Mouse (Mus musculus): Measurements from ENCODE around the gene Gm47959.
"Not testable (repeated sequence)": the region's sequence is repeated elsewhere in the genome, so short reads cannot be mapped to it uniquely, and the experiment has no call there.

The Gm47959 gene

DNA sequence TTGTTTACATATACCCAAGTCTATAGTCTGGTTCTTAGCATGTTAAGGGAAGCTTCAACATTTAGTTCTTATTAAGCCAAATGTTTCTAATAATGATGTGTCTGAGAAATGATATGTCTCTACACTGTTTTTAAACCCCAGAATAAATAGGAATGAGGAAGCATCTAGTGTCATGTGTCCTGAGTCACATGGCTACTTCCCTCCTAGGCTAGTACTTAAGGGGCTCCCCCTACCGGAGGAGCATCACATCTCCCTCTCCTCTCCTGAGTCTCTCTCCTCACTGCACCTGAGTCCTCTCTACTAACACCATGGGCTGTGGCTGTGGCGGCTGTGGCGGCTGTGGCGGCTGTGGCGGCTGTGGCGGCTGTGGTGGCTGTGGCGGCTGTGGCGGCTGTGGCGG is at the start of gene Gm47959:
Gene Gm47959 (plus strand): TSS at position 243 of the 400 bp plus-strand sequence.
- not testable (repeated sequence) for DNase-seq

DNA sequence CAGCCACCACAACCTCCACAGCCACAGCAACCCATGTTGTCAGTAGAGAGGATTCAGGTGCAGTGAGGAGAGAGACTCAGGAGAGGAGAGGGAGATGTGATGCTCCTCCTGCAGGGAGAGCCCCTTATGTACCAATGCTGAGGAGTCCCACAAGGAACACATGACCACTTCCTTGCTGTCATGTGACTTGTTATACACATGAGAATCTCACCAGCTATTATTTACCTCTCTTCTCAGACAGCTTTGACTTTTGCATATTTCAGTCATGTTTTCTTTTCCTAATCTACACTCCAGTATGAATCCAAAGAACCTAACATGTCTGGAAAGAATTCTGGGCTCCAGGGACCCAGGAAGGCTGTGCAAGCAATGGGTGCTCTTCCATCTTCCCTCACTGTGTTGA is 44.4 kb upstream of the Gm47959 start, which contains the start of gene Gm7544:
Gene Gm7544 (minus strand): TSS at position 101 of the 400 bp plus-strand sequence.
- not testable (repeated sequence) for DNase-seq

DNA sequence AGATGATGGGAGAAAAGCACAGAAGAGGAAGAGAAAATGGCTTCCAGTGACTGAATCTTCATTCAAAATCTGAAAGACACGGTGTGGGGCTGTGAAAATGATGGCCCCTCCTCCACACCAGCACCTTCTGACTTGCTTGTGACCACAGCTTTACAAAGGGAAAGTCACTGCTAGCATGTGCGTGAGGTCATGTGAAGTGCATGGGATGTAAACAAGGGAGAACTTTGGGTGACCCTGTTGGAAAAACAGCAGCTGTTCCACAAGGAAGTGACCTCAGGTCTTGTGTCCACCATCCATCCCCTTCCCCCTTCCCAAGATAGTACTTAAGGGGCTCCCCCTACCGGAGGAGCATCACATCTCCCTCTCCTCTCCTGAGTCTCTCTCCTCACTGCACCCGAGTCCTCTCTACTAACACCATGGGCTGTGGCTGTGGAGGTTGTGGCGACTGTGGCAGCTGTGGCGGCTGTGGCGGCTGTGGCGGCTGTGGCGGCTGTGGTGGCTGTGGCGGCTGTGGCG is 40.4 kb upstream of the Gm47959 start, which contains the start of gene Gm47955:
Gene Gm47955 (plus strand): TSS at position 417 of the 516 bp plus-strand sequence.
- DNase-seq = no peak

DNA sequence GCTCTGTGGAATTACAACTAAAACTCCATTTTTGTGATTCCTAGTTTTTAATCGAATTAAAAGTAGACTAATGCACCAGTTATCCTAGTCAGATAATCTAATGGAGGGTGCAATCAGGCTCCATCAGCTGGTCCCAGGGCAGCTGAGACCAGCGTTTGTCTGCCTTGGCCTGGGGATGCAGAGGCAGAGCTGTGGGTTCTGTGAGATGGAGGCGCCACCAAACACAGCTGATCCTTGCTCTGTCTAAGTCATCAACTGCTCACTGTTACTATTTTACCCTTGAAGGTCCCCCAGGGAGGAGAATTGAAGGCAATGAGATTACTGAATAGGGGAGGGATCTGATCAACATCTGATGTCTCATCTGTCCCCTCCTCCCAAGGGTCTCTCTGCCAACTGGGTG is 33.9 kb upstream of the Gm47959 start:
- DNase-seq = no peak

DNA sequence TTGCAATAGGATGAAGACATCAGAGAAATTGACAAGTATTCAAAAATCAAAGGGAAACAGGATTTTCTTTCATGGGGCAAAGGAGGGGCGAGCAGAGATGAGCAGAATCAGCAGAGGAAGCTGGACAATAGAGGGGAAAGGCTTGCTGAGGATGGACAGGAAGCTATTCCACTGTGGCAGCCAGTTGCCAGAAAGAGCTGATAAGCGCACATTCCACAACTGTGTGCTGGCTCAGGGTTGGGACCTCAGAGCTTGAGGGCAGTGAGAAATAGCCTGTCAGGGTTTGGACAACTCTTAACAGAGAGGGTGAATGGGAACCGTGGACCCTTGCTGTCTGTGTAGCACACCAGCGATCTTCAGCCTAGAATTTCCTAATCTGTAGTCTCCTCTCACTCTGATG is 28.3 kb upstream of the Gm47959 start:
- peak; percentile 34 to 66 for DNase-seq

DNA sequence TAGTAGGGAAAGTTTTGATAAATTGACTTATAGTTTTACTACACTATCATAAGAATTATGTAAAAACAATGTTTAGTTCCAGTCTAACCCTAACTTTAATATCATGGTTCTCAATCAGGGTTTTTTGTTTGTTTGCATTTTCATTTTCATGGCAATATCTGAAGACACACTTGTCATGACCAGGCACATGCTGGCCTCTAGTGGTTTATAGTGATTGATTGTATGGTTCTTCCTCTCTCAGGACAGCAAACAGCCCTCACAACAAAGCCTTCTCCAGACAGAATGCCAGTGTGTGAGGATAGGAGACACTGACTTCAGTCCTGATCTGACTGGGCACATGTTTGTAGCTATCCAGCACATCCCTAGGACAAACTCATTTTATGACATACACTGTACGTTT is 27.1 kb upstream of the Gm47959 start:
- DNase-seq = peak in 1 of 2 experiments; percentile 22

DNA sequence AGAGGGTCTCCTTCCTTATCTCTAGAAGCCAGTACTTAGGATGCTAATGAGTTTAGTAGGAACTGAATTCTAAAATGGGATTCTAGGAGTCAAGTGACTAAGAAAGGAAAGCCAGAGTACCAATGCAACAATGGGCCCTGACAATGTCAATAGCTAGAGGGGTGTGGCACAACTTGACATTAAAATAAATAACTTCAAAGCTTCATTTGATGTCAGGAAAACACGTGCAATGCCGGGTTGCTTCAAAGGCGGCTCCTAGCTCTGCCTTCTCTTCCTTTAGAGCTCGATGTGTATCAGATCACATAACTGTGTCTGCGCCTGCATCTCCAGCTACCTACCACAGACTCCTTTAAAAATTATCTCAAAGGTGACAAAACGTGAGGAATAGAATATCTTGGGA is 26.4 kb upstream of the Gm47959 start:
- peak; percentile 38 to 43 for DNase-seq

DNA sequence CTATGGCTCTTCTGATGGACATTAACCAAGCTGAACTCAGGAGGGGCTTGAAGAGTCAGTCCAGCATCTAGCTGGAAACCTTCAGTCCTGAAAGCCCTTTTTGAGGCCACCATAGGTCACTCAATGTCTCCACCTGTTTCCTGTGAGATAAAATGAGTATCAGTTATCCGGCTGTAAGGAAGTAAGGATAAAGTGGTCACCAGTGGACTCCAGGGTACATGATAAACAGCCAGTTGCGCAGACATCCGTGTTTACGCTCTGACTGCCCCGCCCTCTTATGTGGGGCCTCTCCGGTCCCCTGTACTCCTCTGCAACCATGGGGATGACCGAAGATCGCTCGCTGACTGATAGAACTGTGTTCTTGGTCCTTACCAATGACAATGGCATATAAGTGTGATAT is 26.0 kb upstream of the Gm47959 start:
- peak; percentile 51 to 83 for DNase-seq

DNA sequence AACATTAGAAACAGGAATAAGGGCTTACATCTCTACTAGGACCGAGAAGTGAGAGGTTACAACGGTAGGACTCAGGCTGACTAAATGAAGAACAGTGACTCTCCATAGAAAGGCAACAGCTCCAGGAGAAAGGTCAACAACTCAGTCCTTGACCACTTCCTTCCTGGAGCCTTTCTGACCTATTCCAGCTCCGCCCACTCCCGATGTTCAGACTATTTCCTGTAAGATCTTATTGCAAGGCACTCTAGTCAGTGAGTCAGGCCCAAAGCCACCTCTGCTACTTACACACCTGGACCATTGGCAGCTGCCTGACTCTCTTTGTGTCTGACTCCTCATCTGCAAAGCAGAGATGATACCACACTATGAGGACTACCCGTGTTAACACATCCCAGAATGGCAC is 24.6 kb upstream of the Gm47959 start:
- peak; percentile 37 for DNase-seq

DNA sequence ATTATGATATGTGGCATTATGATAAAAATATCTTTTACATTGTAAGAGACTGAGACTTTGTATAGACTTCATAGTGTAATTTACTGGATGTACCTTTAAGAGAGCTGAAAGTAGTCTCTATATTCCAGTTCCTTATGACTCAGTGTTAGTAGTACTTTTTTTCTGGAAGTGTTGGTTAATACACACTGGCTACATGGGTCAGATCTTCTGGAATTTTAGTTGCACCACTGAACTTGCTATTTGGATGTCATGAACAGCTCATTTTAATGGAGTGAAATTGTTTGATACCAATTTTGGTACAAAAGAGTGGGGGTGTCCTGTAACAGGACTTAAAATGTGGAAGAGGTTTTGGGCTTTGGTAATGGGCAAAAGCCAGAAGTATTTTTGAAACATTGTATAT is 22.5 kb upstream of the Gm47959 start:
- DNase-seq = no peak

DNA sequence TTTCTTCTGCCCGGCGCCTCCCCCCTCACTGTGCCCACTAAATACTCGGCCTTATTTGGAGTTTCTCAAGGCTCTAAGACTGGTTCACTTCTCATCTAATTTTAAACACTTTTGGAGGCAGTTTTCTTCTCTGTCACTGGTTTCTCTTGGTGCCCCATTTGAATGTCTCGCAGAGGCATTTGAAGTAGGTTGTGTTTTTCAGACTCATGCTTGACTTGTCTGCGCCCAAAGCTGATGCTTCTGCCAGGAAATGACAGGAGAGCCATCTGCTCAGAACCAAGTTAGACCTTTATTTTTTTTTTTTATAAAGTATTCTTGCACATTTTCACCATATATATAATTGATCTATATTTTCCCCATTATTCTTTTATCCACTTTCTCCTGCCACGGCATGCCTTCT is 13.6 kb upstream of the Gm47959 start:
- DNase-seq = no peak

DNA sequence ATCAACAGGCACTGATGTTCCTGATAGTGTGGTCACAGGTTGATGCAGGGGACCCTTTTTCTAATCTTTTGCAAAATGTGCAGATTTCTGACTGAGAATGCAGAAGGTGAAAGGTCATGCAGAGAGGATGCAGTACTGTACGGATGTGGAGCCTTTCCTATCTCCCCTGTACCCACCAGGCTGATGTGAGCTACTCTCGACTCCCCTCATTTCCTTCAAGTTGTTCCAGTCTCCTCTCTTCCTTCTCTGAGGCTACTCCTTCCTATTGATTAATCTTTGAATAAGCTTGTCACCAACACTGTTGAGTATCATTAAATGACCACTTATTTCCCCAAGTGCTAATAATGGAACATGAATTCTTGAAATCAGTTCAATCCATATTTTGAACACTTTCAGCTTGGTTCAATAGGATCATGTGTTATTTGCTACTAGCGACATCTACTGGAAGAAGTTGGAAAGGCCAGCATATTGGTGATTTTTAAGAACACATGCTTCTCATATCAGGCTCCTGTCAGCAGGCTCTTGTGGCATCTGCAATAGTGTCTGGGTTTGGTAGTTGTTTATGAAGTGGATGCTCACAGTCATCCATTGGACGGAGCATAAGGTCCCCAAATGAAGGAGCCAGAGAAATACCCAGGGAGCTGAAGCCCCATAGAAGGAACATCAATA is 12.7 kb upstream of the Gm47959 start:
- DNase-seq = peak in 1 of 2 experiments; percentile 54

DNA sequence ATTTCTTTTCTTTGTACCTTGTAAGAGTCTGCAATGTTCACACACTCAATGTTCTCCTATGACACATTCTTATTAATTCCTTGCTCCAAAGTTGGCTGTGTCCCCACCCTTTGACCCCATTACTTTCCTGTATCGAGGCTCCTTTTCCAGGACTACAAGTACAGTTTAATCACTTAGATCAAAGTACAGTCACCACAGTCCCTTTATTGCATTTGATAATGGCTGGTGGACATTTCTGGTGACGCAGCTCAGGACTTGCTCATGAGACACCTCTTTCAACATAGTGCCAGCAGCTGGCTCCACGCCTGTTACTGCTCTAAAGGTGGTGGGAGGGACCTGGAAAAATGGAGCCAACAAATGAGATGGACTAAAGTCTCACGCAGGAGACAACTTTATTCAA is 9.3 kb upstream of the Gm47959 start:
- no peak for DNase-seq

DNA sequence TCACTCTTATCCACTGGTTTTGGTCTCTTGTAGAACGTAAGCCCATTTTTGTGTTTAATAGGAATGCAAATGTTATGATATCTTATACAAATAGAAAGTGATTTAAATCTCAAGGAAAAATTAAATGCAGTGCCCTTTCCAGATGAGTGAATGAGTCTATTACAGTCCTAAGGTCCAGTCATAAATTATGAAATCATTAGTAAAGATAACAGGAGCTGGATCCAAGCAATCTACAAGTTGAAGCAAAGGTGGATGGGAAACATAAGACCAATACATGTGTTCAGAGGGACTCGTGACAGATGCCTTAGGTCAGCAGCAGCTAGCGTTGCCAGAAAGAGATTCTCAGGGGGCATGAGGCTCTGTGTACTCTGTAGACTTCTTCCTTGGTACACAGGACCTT is 8.8 kb upstream of the Gm47959 start:
- no peak for DNase-seq

DNA sequence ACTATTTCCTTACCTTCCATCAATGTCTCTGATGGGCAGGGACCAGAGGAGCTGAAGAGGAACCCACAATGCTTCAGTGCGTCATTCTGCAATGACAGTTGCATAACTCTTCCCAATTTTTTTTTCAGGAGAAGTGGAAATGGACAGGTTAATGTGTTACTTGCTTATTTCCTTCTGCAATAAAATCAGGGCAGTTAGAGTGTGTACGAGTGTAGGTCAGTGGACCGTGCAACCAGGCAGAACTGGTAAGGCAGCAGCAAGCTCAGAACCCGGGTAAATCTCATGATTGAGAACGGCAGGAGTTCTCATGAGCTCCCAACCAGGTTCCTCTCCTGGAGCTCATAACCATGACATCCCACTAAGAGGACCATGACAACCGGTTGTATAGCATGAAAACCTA is 8.3 kb upstream of the Gm47959 start:
- DNase-seq = no peak

DNA sequence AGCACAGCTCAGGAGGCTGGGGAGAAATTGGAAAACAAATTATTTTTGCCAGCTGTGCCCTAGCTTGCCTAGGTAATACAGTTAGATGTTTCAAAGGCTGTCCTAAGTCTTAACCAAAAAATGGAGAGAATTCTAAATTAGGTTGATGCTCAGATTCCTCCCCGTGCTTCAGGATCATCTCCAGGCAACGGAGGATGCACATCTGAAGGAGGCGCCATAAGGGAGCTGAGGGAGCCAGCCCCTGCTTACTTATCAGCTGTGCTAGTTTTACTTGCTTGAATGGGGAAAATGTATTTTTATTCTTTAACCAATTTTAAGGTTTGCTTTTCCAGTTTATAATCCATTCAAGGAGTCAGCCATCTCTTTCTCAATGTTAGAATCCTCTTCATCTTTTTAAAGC is 6.4 kb upstream of the Gm47959 start:
- no peak for DNase-seq

DNA sequence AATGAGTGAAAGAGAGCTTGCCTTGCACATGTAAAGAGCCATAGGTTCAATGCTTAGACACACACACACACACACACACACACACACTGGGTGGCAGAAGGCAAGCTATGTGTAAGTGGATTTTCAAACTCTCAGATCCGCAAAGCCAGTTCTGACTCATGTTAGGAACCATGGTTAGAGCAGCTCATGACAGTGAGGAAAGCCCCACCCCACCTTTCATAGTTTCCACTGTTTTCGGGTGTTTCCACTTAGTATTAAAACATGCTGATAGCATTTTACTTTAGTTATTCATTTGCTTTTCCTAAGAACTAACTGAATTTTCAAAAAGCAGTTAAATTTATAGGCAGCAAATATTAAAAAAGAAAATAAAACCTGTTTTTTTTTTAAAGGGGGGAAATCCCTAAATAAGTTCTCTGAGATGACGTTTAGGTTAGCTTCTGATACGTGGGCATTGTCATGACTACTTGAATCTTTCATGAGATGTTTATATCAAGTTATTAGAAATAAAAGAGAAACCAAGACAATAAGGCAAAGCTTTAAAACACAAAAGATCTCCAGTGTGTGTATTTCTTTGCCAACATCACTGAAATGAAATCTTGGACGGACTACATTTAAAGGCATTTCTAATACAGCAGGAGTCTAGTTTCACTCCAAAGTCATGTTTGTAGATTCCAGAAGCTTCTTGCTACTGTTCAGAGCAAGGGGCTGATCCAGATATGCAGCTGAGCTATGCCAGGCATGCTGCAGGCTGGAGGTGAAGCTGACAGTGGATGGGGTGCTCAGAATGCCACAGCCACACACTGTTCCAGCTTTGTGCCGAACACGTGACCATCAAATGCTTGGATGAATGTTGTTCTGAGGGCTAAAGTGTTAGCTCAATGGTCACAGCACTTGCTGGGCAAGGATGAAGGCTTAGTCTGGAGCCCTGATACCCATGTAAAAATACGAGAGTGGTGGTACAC is 6.2 kb downstream of the Gm47959 start:
- DNase-seq = peak in 1 of 2 experiments; percentile 37

DNA sequence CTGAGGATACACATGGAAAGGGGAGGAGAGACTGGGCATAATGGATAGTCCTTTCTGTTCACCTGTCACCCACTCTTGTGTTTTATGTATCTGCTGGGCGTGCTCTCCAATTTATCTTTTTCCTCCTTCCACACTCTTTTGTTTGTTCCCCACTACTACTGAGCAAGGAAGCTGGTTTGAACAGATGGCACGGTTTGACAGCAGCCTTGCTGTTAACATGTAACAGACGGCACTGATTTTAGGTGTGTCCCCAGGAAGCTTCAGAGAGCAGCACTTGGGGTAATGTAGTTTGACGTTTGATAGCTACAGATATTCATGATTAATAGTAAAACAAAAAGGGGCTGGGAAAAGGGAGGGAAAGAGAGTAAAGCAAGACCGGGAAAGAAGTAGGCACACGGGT is 7.1 kb downstream of the Gm47959 start:
- DNase-seq = no peak

DNA sequence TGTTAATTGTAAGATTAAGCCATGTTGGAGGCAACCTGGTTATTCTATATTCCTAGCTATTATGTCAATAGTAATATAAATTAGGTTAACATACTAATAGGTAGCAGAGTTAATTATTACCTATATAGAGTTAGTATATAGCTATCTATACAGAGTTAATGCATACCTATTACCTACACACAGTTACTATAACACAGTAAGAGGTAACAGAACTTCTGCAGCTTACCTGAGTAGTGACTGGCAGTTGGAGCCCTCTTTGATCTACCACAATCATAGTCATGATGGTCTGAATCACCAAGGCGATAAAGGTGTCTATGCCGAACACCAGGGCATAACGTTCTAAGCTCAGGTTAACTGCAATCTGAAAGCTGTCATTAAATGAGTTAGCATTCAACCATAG is 14.1 kb downstream of the Gm47959 start:
- DNase-seq = no peak

DNA sequence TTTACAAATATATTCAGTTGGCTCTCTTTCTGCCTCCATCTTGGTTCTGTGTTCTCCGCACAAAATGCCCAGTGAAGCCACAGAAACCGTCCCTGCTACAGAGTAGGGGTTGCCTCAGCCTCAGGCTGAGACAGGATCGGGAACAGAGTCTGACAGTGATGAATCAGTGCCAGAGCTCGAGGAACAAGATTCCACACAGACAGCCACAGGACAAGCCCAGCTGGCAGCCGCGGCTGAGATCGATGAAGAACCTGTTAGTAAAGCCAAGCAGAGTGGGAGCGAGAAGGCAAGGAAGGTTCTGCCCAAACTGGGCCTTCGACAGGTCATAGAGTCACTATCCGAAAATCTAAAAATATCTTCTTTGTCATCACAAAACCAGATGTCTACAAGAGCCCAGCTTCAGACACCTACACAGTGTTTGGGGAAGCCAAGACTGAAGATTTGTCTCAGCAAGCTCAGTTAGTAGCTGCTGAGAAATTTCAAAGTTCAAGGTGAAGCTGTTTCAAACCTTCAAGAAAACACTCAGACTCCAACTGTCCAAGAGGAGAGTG is 15.1 kb downstream of the Gm47959 start:
- DNase-seq = no peak

DNA sequence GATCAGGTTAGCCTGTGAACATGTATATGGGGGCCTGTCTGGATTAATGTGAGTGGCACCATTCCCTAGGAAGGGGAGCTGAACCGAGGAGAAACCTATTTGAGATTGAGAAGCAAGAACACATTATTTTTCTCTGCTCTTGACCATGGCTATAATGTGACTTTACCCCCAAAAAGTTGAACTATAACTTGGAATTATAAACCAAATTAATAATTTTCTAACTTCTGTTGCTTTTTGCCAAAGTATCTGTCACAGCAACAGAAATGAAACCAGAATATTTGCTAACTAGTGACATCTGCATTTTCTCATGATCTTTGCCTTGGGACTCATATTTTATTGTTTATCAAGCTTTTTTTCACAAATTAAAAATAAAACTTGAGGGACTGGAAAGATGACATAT is 16.2 kb downstream of the Gm47959 start:
- no peak for DNase-seq

DNA sequence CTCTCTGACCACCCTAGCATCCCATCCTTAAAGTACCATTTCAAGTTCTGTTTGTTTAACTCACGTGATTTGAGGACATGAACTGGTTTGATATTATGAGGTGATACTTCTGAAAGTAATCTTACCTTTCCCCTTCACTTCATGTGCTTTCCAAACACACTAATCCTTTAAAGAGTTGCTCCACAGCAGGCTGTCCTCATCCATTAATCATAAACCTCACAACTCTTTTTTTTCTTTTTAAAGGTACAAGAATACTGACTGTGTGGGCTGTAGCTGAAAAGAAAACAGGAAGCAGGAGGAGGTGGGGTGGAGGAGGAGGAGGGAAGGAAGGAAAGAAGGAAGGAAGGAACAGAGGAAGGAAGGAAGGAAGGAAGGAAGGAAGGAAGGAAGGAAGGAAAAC is 31.6 kb downstream of the Gm47959 start:
- no peak for DNase-seq

DNA sequence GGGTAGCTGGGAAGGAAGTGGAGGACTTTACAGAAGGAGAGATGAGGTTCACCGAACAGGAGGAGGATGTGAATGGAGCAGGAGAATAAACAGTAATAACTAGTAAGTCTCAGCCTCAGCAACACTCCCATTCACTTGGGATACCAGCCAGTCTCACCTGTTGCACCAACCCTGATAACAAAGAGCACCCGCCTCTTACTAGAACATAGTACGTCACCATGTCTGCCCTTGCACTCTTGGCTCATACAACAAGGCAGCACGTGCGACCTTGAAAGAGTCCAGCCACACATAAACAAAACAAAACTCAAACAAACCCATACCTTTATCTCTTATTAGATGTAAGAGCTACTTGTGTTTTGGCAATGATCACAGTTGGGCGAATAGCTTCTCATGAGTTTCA is 32.2 kb downstream of the Gm47959 start:
- peak in 1 of 2 experiments; percentile 10 for DNase-seq

Data from lung, postnatal 4 days (tissue).